Mouse (Mus musculus) ovary, postnatal 36 days (tissue): ENCODE measurements around the gene Plekha4.
"Not testable (repeated sequence)": the region's sequence is repeated elsewhere in the genome, so short reads cannot be mapped to it uniquely, and the experiment has no call there.

ENCODE experiments used
- DNase-seq: peaks from one replicate; pipeline ENCODE4 v3.0.0; 2022; ENCODE audit warnings: low spot score, mixed read lengths

The Plekha4 gene

DNA sequence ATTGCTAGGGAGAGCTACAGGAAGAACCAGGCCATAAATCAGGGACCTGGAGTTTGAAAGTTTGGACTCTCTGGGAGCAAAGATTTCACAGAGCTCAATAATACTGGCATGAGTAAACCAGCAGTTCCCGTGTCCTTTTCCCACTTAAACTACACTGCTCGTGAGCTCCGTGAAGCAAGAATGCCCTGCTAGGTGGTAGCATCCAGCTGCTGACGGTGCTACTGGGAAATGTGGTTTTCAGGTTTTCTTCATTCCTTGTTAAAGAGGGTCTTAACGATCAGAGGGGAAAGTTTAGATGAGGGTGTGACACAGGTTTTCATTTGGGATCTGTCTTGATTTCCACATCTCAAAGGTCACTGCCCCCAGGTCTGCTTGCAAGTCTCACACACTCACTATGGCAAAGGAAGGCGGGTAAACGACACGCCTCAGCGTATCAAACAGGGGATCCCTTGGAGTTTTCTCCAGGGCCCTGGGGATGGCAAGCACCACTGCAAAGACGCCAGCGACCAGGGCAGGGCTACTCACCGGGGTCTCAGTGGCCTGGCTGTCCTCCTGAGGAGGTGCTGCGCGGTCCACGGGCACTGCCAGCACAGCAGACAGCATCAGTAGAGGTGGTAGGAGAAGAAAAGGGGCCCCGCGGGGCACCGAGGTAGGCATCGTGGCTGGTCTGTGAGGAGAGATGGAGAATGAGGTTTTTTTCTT lies 16.8 kb upstream of the Plekha4 start:
- peak; percentile 25 for DNase-seq

DNA sequence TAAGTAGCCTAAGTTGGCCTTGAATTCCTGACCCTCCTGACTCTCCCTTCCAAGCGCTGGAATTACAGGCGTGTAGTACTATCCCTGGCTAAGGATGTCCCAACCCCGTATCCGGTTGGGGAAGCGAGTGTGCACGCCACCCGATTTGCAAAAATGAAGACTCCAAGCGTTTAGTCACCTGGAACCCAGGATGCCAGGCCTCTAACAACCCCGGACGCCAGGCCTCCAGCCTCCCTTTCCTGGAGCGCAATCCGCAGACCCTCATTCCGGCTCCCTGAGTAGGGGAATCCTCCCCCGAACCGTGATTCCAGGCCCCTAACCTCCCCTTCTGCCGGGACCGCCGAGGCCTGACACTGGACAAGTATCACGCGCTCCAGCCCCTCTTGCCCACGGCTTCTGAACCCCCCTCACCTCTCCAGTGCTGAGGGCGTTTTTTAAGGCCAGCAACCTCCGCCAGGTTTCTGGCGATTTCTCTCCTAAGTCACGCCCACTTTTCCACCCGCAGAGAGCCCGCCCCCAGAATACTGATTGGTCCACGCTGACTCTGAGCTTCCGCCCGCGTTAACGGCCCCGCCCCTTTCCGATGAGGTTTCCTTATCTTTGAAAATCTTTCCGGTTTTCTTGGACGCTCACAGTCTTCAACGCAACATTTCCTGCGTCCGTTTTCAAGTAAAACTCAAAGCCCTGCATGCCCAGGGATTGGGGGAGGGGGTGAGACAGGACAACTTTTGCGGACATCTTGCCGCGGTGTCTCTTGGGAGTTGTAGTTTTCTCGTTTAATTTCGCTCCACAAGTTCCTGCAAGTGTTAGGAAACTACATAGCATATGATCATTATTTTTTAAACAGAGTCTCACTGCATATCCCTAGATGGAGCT lies 16.0 kb upstream of the Plekha4 start, which contains the start of gene Nucb1:
Nucb1 (minus strand) TSS at position 495 of the 876 bp plus-strand sequence.
- peak; percentile 86 for DNase-seq

DNA sequence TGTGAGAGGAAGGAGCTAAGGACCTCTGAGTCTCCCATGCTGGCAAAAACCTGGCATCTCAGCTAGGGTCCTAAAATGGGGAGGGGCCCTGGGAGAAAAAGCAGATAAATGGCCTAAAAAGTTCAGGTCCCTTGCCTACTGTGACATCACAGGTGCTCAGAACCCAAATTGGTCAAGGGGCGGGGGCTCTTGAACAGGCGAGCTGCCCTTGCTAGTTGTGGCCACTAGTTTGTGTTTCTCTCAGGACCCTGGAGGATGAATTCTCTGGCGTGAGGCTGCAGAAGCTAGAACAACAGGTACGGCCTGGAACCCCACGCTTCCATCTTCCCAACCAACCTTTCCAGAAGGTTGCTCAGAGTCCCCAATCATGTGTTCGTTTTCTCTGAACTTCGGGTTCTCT lies 11.7 kb upstream of the Plekha4 start:
- no peak for DNase-seq

DNA sequence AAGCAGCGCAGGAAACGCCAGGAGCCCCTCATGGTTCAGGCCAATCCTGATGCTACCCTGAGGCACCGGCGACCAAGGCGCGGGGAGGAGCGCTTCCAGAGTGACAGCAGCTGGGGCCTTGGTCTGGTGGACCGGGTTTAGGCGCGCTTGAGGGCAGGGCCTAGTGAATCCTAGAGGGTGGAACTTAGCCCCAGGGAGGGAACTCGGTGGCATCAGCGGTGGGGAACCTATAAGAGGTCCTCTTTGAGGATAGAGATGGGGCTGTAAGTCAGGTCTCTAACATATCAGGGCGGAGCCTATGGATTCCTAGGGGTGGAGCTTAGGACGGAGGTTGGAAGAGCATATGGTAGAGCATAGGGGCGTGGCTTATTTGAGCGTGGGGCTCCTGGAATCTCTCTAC lies 10.7 kb upstream of the Plekha4 start:
- DNase-seq, result no peak

DNA sequence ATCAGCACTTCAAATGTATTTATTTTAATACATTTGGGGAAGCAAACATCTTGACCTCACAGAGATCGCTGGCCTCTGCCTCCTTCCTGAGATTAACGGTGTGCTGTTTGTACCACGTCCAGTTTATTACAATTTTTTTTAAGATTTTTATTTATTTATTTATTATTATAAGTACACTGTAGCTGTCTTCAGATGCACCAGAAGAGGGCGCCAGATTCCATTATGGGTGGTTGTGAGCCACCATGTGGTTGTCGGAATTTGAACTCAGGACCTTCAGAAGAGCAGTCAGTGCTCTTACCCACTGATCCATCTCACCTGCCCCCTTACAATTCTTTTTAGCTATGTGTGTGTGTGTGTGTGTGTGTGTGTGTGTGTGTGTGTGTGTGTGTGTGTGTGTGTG lies 9.3 kb upstream of the Plekha4 start:
- not testable (repeated sequence) for DNase-seq

DNA sequence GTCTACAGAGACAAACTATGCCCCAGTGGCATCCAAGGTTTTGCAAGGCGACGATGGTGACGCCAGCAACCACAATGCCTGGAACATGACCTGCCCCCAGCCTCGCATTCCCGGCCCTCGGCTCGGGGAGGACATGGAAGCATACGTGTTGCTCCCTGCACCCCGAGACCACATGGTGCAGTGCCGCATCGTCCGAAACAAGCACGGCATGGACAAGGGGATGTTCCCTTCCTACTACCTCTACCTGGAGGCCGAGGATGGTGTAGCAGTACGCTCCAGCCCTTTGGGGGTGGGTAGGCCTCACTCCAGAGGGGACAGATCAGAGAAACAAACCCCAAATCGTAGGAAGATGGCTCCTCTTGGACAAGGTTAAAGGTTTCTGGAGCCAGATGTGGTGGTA lies 7.5 kb upstream of the Plekha4 start:
- no peak for DNase-seq

DNA sequence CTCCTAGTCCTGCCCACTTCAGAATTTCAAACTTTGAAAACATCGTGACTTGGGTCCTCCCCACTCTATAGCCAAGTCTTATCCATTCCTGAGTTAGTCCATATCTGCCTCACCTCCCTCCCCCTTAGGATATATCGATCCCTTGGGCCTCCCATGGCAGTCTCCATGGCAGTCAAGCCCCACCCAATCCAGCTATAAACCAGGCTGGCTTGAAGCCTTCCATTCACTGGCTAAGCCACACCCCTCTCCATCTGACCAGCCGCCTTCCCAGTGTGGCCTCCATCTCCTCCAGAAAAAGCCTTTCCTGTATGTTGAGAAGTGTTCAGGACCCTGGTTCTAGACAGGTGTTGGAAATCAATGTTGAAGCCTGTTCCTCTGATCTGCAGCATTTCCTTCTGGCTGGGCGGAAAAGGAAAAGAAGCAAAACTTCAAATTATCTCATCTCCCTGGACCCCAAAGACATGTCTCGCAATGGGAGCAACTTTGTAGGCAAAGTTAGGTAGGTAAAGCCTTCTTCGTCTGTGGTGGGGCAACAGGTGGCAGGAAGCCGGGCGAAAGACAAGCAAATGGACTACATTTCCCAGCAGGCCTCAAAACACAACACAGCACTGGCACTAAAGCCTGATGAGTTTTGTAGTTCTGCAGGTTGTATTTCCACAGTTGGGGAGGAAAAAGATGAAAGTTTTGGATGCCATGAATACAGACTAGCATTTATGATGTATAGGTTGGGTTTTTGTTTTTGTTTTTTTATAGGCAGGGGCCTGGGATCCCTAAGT lies 6.6 kb upstream of the Plekha4 start:
- DNase-seq, result no peak

DNA sequence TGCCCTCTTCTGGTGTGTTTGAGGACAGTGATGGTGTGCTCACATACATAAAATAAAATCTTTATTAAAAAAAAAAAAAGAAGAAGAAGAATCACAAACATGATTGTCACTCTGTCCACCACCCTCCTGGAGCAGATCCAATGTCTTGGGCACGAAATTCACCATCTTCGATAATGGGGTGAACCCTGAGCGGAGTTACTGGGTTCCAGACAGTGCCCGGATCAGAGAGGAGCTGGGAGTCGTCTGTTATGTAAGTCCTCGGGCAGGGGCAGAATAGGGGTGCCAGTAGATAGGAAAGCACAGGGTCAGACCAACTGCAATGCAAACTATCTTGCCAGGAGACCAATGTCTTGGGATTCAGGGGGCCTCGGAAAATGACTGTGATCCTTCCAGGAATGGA lies 5.5 kb upstream of the Plekha4 start:
- DNase-seq, result no peak

DNA sequence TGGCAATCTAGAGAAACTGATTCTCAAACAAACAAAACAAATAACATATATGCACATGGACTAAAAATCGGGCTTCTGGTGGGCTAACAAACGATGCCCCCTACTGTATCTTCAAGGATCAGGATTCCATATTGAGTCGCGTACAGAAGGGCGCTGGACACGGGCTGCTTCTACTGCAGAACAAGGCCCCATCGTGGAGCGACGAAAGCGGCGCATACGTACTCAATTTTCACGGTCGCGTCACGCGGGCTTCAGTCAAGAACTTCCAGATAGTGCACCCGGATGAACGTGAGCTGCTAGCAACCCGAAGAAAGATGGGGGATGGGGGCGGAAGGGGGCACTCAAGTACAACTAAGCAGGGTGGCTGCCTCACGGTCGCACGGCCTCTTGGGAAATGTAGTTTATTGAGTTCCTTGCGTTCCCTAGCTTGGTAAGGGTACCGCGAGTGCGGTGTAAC lies 4.4 kb upstream of the Plekha4 start:
- DNase-seq, result peak; percentile 78

DNA sequence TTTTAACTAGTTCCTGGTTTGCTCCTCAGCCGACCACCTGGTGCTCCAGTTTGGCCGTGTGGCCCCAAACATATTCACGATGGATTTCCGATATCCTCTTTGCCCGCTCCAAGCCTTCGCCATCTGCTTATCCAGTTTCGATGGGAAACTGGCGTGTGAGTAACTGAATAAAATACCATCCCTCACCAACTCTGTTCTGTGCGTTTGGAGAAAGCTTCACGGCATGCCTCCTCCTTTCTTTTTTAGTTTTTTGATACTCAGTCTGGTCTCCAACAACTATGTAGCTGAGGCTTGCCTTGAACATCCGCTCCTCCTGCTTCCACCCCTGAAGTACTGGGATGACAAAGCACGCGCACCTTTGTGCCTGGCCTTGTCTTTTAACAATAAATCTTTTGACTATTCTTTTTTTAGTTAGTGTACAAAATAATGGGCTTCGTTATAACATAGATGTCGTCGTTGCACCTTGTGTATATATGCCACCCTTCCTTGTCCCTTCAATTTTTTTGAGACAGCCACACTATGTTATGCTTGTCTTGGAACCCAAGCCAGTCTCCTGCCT lies 3.9 kb upstream of the Plekha4 start:
- no peak for DNase-seq

DNA sequence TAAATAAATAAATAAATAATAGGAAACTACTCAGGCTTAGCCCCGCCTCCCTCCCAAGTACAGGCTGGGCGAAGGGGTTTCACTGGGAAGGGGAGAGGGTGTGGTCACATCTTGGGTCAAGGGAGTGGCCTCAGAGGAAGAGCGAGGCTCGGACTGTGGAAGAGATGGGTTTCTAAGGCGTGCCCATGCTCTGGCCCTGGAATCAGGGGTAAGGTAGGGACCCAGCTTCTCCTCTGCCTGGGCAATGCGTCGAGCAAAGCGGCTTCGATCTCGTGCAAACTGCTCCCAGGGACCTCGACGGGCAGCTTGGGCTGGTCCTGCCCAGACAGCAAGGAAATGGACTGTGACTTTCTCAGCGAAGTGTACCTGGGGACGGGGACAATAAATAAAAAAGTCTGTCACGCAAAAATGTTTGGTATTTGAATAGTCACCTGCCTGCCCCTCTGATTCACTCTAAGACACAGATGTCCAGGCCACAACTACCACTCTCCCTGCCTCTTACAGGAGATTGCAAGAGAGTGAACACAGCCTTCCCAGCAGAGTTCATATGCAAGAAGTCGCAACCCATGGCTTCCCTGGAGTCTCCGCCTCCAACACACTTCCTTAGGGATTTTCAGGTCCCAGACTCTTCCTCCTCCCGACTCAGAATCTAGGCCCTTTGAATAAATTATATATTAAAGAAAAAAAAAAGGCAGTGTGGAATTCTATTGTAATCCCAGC lies 3.0 kb upstream of the Plekha4 start:
- no peak for DNase-seq

DNA sequence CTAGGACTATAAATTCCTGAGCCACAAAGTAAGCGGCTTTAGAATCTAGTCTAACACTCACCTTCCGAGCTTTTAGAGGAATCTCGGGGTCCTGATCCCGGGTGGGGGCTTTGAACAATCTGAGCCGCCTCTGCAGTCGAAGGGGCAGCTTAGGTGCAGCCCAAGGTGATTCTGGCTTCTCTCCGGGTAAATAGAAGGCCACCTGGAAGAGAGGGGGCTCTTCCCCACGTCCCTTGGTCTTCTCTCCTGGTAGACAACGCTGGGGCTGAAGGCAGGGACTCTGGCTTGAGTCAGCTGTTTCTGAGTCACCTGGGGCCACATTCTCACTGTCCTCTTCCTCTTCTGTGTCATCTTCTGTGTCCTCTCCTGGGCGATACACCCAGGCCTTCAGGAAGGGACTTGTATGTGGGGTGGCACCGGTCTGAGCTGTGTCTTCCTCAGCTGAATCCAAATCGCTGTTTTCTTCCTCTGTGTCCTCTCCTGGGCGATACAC lies 2.4 kb upstream of the Plekha4 start:
- DNase-seq, result no peak

DNA sequence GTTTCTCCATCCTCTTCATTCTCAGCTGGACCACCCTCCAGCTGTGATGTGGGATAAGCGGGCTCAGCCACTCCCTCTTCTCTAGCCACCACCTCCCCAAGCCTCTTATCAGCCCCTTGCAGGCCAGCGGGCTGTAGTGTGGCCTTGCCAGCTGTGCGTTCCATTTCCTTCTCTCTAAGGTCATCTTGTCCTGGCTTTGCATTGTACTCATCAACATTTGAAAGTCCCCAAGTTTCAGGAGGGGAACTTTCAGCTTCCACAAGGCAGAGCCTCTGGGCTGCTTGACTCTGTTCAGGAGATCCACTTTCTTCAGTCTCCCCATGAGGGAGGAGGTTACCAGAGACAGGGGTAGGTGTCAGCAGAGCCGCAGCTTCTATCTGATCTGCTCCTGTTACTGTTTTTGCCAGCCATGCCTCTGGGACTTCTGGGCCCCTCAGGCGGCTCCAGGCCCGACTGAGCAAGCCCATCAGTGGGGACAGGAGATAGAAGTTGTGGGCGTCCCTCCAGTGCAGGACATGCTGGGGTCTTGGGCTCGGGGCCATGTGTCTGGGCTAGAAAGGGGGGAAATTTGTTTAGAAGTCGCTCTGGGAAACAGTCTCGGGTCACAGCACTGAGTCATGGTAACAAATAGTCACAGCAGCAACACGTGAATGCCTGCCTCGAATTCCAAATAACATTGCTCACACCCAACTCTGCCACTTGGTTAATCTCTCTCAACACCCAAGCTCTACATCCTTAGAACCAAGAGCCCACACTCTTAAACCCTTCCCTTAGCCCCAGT lies 1.1 kb upstream of the Plekha4 start:
- DNase-seq, result peak; percentile 60

DNA sequence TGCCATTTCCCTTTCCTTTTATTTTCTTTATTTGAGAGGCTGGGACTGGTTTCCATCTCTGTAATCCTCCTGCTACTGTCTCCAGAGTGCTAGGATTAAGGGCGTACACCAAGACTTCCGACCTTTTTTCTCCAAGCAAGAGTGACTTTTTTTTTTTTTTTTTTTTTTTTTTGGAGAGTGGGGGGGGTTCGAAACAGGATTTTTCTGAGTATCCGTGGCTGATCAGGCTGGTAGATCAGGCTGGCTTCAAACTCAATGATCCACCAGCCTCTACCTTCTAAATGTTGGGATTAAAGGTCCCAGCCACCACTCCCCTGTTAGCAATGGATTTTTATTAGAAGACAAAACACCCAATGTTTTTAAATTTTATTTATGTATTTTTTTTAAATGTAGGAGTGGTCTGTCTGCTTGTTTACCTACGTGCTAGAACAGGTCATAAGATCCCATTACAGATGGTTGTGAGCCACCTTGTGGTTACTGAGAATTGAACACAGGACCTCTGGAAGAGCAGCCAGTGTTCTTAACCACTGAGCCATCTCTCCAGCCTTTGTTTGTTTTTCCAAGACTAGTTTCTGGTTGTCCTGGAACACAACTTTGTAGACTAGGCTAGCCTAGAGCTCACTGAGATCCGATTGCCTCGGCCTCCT lies 467 bp downstream of the Plekha4 start:
- DNase-seq, result no peak

DNA sequence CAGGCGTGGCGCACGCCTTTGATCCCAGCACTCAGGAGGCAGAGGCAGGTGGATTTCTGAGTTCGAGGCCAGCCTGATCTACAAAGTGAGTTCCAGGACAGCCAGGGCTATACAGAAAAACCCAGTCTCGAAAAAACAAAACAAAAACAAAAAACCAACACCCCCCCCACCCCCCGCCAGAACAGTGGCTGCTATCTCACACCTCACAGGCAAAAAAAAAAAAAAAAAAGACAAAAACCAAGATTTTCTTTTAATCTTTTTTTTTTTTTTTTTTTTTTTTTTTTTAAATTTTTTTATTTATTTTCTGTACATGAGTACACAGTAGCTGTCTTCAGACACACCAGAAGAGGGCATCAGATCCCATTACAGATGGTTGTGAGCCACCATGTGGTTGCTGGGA lies 1.0 kb downstream of the Plekha4 start:
- not testable (repeated sequence) for DNase-seq

DNA sequence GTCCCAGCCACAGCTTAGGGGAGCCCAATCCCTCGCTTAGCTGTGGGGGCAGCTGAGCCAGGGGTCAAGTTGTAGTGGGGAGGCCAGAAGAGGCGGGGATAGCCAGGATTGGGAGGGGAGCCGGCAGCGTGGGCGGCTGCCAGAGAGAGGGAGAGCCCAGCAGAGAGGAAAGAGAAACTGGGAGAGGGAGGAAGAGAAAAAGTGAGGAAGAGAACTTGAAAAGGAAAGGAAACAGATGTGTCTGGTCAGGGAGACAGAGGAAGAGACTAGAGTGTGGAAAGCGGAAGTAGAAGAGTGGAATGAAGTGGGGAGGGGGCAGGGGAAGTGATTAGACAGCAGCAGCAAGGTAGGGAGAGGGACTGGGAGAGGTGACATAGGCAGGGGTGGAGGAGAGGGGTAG lies 3.3 kb downstream of the Plekha4 start:
- peak; percentile 38 for DNase-seq

DNA sequence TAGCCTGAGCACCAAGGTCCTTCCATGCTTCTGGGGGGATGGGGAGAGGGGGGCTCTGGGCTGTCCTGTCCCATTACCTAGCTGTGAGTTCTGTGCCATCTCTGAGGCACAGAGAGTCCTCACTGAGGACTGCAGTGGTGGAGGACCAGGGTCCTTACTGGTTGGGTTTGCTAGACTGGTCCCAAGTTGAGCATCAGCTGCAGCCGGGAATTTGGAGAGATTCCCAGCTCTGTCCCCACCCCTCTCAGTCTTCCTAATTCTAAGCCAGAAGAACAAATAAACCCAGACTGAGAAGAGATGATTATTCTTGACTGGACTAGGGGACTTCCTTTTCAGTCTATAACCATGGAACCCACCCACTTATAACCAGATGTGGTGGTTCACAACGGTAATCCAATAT lies 4.5 kb downstream of the Plekha4 start:
- DNase-seq, result no peak

DNA sequence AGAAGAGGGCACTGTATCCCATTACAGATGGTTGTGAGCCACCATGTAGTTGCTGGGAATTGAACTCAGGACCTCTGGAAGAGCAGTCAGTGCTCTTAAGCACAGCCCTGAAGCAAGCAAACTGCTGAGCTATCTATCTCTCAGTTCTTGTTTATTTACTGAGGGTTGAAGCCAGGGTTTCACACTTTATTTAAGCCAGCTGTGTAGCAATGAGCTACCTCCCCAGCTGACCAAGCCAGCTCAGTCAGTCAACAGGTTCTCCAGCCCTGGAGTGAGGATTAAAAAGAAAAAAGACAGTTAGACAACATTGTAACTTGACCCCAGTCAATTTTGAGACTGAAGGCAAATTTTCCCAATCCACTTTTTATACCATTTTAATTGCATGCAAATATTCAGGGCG lies 9.5 kb downstream of the Plekha4 start:
- no peak for DNase-seq

DNA sequence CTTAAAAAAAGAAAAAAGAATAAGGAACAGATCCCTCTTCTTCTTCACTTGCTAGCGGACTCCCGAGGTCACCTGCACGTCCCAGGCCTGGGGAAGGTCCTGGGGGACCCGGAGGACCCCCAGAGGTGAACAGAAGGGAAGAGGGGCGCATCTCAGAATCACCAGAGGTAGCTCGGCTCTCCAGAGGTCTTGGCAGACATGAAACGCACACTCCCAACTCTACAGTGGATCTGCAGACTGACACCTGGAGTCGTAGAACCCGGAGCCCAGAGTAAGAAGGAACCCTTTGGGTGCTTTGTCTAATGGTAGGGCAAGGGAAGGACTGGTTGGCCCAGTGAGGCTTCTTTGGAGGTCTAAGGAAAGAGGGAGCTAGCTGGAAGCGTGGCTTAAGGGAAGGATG lies 11.5 kb downstream of the Plekha4 start:
- no peak for DNase-seq
